Mouse (Mus musculus) megakaryocyte, embryonic 14.5 days (primary cell): ENCODE results near the gene Dusp16.

ENCODE experiments used
- FLI1 ChIP-seq: IDR thresholded peaks from 2 replicates; pipeline ENCODE4 v1.6.1; 2012; ENCODE audit warnings: low read length, inconsistent platforms, mixed read lengths
- GATA1 ChIP-seq: IDR thresholded peaks from 3 replicates; pipeline ENCODE4 v1.6.1; 2012; ENCODE audit warnings: mixed read lengths, low read length, inconsistent platforms, borderline replicate concordance

DNA sequence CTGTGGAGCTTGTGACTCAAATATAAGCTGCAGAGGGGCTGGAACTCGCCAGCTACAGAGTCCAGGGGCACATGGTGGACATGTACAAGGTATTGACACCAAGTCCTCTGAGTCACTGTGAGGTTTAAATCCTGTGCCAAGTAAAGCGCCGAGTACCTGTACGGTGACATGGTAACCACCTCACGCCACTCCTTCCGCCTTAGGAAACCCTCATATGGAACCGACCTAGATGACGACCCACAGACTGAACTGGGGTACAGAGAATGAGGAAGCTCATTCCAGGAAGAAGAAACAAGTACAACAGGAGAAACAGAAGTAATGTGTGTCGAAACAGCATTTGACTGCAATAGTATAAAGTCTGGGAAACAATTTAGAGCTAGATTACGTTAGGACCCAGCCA is 3.9 kb upstream of the Dusp16 start:
- TF ChIP-seq GATA1: no peak
- TF ChIP-seq FLI1: no peak
